Mouse (Mus musculus): ENCODE data around the gene Gm7849.
"Not testable (repeated sequence)": the region's sequence is repeated elsewhere in the genome, so short reads cannot be mapped to it uniquely, and the experiment has no call there.

The Gm7849 gene

DNA sequence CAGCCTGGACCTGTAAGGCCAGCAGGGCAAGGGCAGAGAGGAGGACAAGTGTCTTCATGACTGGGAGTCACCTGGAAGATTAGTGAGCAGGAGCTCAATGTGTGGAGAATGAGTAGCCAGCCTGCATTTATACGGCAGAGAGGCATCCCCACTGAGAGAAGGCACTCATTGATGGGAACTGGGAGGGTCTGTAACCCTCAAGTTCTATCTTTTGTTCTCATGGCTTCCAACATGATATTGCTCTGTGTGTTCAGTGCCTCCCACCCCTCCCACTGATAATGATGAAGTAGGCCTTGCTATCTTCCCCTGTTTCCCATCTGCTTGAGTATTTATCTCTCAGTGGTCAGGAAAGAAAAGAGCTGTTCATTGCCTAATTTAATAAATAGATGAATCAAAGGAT, at the start of gene Gm7849:
Gene Gm7849 (minus strand): TSS at position 101 of the 400 bp plus-strand sequence.
- not testable (repeated sequence) for DNase-seq

DNA sequence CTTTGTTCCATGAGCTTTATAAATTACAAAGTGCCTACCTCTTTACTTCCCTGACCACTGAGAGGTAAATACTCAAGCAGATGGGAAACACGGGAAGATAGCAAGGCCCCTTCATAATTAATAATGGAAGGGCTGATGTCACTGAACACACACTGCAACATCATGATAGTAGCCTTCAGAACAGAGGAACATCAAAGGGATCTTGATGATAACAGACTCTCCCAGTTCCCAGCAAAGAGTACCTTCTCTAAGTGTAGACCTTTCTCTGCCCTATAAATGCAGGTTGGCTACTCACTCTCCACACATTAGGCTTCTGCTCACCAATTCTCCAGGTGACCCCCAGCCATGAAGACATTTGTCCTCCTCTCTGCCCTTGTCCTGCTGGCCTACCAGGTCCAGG, 29.2 kb downstream of the Gm7849 start, which contains the start of gene Defa36:
Gene Defa36 (plus strand): TSS at position 301 of the 400 bp plus-strand sequence.
- DNase-seq, result not testable (repeated sequence)
